Mouse (Mus musculus): ENCODE data around the gene Olfm1.

- TF ChIP-seq CTCF (IDR thresholded peaks at IDR 0.05; ENCODE audit: low read depth) (no peak), EP300 (optimal IDR thresholded peaks at IDR 0.05) (no peak)
Measured at GRCm38 (mm10) chr2:28261438-28261837, 68.6 kb downstream of the Olfm1 start.

Measured in stomach, postnatal 0 days (tissue).